Mouse (Mus musculus): ENCODE measurements at regions not wholly inside any gene's neighbourhood (a gene's known extent, or its start where the extent isn't known, plus 50 kb on each side); places are given as distances from the start of the nearest gene placed in this dataset.

DNA sequence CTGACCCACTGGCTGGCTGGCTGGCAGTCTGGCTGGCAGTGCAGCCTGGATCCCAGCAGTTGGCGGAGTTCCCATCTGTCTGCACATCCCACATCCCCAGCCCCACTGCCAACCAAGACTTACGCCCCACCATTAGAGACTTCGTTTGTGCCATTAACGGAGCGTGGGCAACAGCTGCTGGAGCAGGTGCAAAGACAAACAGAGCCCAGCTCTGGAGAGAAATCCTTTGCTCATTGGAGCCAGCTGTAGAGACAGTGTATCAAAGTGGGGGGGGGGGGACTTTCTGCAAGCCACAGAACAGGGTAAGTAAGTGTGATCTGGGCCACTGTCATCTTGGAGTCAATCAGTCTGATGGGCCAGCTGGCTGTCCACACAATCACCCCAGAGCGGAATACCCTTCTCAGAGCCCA, 52.3 kb downstream of the Rplp1 start:
- no peak overlapping the region for H3K4me3 ChIP-seq
- peak; percentile 82 for ATAC-seq (ENCODE audit: low read depth)
- H3K4me1 ChIP-seq (replicated peaks): no peaks in the 10 kb centered on the region; the same call in 1 of the 2 replicates
- no peaks in the 10 kb centered on the region for H3K36me3 ChIP-seq
- no peak overlapping the region for H3K9ac ChIP-seq
- H3K9me3 ChIP-seq: 0 out of 2 replicates have a peak, but pooled peaks cover 4% of the 10 kb centered on the region
- H3K4me2 ChIP-seq: no peak overlapping the region
- H3K27me3 ChIP-seq: no peaks in the 10 kb centered on the region
- H3K27ac ChIP-seq (replicated peaks): peak overlapping the region; percentile 38; the same call in 1 of the 2 replicates
- 42% methylated on average over 6 of the region's 6 CpGs for WGBS

DNA sequence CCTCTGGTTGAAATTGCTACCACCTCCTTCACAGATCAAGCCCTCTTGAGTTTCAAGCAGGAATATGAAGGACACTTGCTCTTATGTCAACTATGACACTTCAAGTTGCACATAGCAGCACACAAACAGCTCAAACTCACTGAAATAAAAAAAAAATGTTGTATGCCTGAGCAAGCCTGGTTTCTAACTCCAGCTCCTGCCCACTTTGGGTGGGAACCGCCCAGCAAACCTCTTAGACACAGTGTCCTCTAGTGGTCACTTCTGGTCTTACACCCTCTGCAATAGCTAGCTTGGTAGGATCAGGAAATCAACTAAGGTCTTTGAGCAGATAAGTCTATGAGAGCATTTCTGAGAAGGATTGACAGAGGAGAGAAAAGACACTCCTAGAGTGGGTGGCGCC, 54.2 kb downstream of the Rplp1 start:
- Histone ChIP-seq H3K9ac (no peak overlapping the region), H3K4me1 (replicated peaks) (no peaks in the 10 kb centered on the region; the same call in 1 of the 2 replicates), H3K27me3 (no peaks in the 10 kb centered on the region), H3K9me3 (0 out of 2 replicates have a peak, but pooled peaks cover 4% of the 10 kb centered on the region), H3K27ac (replicated peaks) (no peak overlapping the region), H3K4me3 (no peak overlapping the region), H3K4me2 (no peak overlapping the region), H3K36me3 (no peaks in the 10 kb centered on the region)
- WGBS: 36% methylated on average over 2 of the region's 2 CpGs
- ATAC-seq (ENCODE audit: low read depth): no peak

DNA sequence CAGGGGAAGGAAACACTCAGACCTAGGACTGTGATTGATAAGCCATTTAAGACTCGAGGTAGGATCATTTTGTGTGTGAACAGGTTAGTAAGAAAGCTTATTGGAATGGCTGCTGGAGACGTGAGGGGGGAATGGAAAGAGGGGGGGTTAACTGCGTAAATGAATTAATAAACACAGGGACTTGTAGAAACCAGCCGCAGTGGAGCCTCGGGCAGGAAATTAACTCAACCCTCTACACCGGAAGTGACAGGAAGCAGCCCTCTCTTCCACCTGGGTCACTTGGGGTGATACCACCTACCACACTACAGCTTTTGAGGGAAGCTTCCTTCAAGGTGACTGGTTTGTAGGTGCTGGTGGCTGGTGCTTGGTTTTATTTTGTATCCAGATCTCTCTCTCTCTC, 54.9 kb downstream of the Rplp1 start:
- H3K4me3 ChIP-seq: no peak overlapping the region
- no peaks in the 10 kb centered on the region for H3K36me3 ChIP-seq
- H3K9me3 ChIP-seq: 0 out of 2 replicates have a peak, but pooled peaks cover 4% of the 10 kb centered on the region
- no peak overlapping the region for H3K9ac ChIP-seq
- no peak for ATAC-seq (ENCODE audit: low read depth)
- no peak overlapping the region for H3K27ac ChIP-seq (replicated peaks)
- H3K4me2 ChIP-seq: no peak overlapping the region
- H3K4me1 ChIP-seq (replicated peaks): no peaks in the 10 kb centered on the region; the same call in 1 of the 2 replicates
- H3K27me3 ChIP-seq: no peaks in the 10 kb centered on the region
- 49% methylated on average over 6 of the region's 6 CpGs for WGBS

DNA sequence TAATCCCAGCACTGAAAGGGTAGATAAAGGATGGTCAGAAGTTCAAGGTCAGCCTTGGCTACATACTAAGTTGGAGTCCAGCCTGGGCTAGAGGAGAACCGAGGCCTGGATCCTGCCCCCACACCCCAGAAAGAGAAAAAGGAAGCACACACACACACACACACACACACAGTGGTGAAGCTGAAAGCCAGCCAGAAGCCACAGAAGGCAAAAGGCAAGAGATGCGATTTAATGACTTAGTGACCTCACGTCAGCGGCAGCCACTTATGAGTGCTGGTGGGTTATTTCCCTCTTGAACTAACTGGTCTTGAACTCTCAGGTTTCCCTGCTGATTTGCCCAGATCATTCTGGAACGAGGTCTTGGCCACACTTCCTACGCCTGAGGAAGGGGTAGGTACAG, 56.5 kb downstream of the Rplp1 start:
- Histone ChIP-seq H3K36me3 (no peaks in the 10 kb centered on the region), H3K4me1 (replicated peaks) (peaks cover 8% of the 10 kb centered on the region), H3K4me2 (no peak overlapping the region), H3K27me3 (no peaks in the 10 kb centered on the region), H3K9me3 (no peaks in the 10 kb centered on the region), H3K9ac (no peak overlapping the region), H3K4me3 (no peak overlapping the region), H3K27ac (replicated peaks) (no peak overlapping the region)
- no peak for ATAC-seq (ENCODE audit: low read depth)
- 88% methylated on average over 6 of the region's 6 CpGs for WGBS

DNA sequence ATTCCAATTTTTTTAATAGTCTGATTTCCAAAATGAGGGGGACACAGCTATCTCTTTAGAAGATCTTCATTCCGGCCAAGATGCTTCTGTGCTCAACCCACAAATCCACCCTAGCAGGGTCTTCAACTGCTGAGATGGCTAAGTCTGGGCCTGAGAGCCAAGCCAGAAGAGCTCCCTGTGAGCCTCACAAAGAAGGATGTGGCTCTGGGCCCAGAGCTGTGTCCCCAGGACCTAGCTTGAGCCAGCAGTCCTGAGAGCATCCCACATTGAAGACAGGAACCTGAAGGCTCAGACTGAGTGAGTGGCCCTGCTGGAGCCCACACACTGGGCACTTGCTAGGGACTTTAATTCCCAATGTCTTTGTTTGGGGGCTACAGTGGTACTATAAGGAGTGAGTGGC, 57.7 kb downstream of the Rplp1 start:
- Histone ChIP-seq H3K27ac (replicated peaks) (no peak overlapping the region), H3K9me3 (no peaks in the 10 kb centered on the region), H3K36me3 (no peaks in the 10 kb centered on the region), H3K4me3 (no peak overlapping the region), H3K4me2 (no peak overlapping the region), H3K27me3 (no peaks in the 10 kb centered on the region), H3K4me1 (replicated peaks) (peaks cover 8% of the 10 kb centered on the region), H3K9ac (no peak overlapping the region)
- WGBS: 96% methylated on average over 1 of the region's 1 CpGs
- no peak for ATAC-seq (ENCODE audit: low read depth)

DNA sequence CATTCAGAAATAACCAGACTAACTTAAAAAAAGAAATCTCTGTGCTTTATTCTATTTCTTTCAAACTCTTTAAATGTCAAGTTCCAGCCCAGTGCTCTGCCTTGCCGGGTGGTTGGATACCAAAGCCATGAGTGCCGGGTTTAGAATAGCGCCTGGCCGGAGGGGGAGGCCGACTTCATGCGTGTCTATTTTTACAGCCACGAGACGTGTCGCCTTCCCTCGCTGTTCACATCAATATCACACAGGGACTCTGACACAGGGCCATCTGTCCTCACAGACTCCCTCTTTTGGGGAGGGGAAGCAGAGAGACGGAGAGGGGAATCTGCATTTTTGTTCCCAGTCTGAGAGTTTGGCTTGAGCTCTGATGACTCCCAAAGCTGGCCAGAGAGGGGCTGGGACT, 58.7 kb downstream of the Rplp1 start:
- no peak overlapping the region for H3K9ac ChIP-seq
- H3K9me3 ChIP-seq: no peaks in the 10 kb centered on the region
- WGBS: 61% methylated on average over 11 of the region's 11 CpGs
- H3K36me3 ChIP-seq: no peaks in the 10 kb centered on the region
- no peak for ATAC-seq (ENCODE audit: low read depth)
- no peak overlapping the region for H3K27ac ChIP-seq (replicated peaks)
- H3K4me2 ChIP-seq: no peak overlapping the region
- peaks cover 8% of the 10 kb centered on the region for H3K4me1 ChIP-seq (replicated peaks)
- H3K4me3 ChIP-seq: no peak overlapping the region
- no peaks in the 10 kb centered on the region for H3K27me3 ChIP-seq

DNA sequence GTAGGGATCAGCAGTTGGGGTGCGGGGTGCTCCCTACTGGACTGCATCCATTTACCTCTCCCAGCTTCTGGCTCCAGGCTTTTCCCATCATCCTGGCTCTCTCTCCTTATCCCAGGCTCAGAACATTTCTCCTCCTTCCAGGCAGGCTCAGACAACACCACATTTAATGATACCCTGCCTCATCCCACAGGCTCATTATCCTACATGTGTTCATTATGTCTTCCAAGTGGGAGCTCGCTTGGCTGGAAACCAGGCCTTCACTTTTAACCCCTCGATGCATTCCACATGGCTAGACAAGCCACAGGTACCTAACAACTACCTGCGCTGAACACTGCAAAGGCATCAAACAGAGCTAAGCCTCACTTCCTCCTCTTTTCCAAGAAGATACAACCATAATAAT, 60.5 kb downstream of the Rplp1 start:
- ATAC-seq (ENCODE audit: low read depth): no peak

DNA sequence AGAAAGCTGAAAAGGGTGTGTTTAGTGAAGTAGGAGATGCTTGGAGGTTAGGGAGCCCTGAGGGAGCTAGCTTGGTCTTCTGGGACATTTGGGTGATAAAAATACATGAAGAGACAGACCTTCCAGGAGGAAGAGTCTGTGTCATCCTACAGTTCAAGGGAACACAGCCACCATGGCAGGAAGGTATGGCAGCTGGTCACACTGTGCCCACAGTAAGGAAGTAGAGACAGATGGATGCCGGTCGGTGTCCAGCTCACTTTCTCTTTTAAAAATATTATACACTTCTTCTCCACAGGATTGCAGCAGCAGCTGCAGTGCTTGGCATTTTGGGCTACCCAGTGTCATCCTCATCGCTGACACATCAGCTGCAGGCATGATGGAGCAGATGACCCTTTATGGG, 63.0 kb downstream of the Rplp1 start:
- Histone ChIP-seq H3K9ac (no peak overlapping the region), H3K4me3 (no peak overlapping the region), H3K9me3 (no peaks in the 10 kb centered on the region), H3K4me2 (no peak overlapping the region), H3K4me1 (replicated peaks) (peaks cover 8% of the 10 kb centered on the region), H3K27ac (replicated peaks) (no peak overlapping the region), H3K27me3 (no peaks in the 10 kb centered on the region), H3K36me3 (no peaks in the 10 kb centered on the region)
- no peak for ATAC-seq (ENCODE audit: low read depth)
- WGBS: 99% methylated on average over 3 of the region's 3 CpGs

More for the DNA sequence above, 60.5 kb downstream of the Rplp1 start:
- Histone ChIP-seq H3K9me3 (no peaks in the 10 kb centered on the region), H3K9ac (no peak overlapping the region), H3K4me3 (no peak overlapping the region), H3K4me1 (replicated peaks) (peaks cover 8% of the 10 kb centered on the region), H3K36me3 (no peaks in the 10 kb centered on the region), H3K27ac (replicated peaks) (no peak overlapping the region), H3K27me3 (no peaks in the 10 kb centered on the region), H3K4me2 (no peak overlapping the region)
- WGBS: 77% methylated on average over 4 of the region's 4 CpGs

DNA sequence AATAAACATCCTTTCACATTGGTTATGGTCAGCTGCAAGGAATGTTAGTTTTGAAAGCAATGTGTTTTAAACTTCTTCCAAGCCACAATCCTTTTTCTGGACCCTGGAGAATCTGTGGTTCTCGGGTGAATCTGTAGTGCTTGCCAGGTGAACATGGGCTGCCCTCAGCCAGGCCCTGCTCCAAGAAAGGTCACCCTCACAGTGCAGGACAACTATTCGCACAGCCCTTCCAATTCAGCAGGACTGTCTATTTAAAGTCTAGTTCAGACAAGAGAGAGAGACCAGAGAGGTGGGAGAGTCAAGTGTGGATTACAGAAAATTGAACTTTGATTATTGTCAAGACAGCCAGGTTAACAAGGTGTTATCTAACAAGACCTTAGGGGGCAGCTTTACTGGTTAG, 65.9 kb downstream of the Rplp1 start:
- H3K4me3 ChIP-seq: no peak overlapping the region
- H3K4me2 ChIP-seq: no peak overlapping the region
- WGBS: 80% methylated on average over 2 of the region's 2 CpGs
- no peaks in the 10 kb centered on the region for H3K27me3 ChIP-seq
- H3K9ac ChIP-seq: no peak overlapping the region
- H3K36me3 ChIP-seq: no peaks in the 10 kb centered on the region
- H3K27ac ChIP-seq (replicated peaks): no peak overlapping the region
- no peak for ATAC-seq (ENCODE audit: low read depth)
- H3K9me3 ChIP-seq: no peaks in the 10 kb centered on the region
- H3K4me1 ChIP-seq (replicated peaks): peaks cover 3% of the 10 kb centered on the region

DNA sequence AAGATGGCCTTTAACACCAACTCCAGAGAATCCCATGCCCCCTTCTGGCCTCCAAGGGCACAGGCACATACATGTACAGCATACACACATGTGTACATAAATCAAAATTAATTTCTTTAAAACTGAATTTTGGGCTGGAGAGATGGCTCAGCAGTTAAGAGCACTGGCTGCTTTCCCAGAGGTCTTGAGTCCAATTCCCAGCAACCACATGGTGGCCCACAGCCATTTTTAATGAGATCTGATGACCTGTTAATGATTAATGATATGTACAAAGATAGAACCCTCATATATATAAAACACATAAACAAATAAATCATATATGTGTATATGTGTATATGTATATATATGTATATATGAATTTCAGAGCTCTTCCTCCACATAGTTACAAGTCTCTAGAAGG, 66.8 kb downstream of the Rplp1 start:
- Histone ChIP-seq H3K27me3 (no peaks in the 10 kb centered on the region), H3K4me2 (no peak overlapping the region), H3K9me3 (no peaks in the 10 kb centered on the region), H3K4me3 (no peak overlapping the region), H3K4me1 (replicated peaks) (no peaks in the 10 kb centered on the region), H3K36me3 (no peaks in the 10 kb centered on the region), H3K27ac (replicated peaks) (no peak overlapping the region), H3K9ac (no peak overlapping the region)
- no peak for ATAC-seq (ENCODE audit: low read depth)

DNA sequence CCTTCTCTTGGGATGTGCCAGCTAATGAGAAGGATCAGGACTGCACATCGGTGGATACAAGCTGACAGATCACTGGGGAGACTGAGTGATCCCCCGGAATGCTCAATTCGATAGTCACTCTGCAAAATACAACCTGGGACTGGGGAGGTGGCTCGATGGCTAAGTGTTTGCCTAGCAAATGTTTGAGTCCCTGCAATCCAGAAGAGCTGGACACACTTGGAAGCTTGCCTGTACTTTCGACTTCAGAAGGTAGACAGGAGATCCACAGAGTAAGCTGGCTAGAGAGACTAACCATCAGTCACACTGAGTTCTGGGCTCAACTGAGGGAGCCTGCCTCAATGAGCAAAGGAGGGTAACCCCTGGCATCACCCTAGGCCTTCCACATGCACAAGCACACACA, 69.7 kb downstream of the Rplp1 start:
- H3K4me1 ChIP-seq (replicated peaks): no peaks in the 10 kb centered on the region
- H3K27me3 ChIP-seq: no peaks in the 10 kb centered on the region
- ATAC-seq (ENCODE audit: low read depth): no peak
- no peak overlapping the region for H3K27ac ChIP-seq (replicated peaks)
- H3K9me3 ChIP-seq: no peaks in the 10 kb centered on the region
- no peak overlapping the region for H3K9ac ChIP-seq
- no peak overlapping the region for H3K4me3 ChIP-seq
- WGBS: 88% methylated on average over 5 of the region's 5 CpGs
- H3K36me3 ChIP-seq: no peaks in the 10 kb centered on the region
- no peak overlapping the region for H3K4me2 ChIP-seq

DNA sequence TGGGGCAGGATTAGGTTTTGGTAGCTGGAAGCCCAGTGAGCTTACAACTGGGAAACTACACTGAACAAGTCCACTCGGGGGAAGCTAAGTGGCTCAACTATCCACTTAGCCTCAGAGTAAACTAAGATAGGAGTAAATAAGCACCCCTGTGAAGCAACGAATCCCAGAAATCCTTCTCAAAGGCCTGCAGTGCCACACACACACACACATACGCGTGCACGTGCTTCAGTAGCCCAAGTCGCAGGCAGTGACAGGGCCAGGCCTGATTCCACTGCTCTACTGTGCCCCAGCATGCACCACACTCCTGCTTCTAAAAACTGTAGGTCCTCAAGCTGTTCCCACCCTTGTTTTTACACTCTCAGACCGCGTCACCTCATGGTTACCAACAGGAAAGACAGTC, 70.2 kb downstream of the Rplp1 start:
- WGBS: 78% methylated on average over 8 of the region's 8 CpGs
- Histone ChIP-seq H3K27ac (replicated peaks) (no peak overlapping the region), H3K36me3 (no peaks in the 10 kb centered on the region), H3K9ac (no peak overlapping the region), H3K4me1 (replicated peaks) (no peaks in the 10 kb centered on the region), H3K4me3 (no peak overlapping the region), H3K9me3 (no peaks in the 10 kb centered on the region), H3K27me3 (no peaks in the 10 kb centered on the region), H3K4me2 (no peak overlapping the region)
- no peak for ATAC-seq (ENCODE audit: low read depth)

DNA sequence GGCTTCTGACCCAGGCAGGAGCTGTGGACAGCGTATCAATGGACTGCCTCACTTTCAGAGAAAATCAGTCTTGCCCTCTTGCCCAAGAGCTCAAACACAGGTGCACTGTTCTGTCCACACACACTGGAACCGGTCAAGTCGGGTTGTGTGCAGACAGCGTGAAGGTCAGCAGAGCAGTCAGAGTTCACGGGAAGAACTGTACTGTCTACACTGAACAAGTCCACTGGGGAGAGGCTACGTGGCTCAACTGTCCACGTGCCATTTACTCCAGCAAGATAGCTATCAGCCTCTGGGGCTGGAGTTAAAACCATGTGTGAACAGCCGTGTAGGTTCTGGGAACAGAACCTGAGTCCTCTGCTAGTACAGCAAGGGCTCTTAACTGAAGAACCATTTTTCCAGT, 70.8 kb downstream of the Rplp1 start:
- Histone ChIP-seq H3K4me2 (no peak overlapping the region), H3K27ac (replicated peaks) (no peak overlapping the region), H3K9me3 (no peaks in the 10 kb centered on the region), H3K36me3 (no peaks in the 10 kb centered on the region), H3K9ac (no peak overlapping the region), H3K27me3 (no peaks in the 10 kb centered on the region), H3K4me1 (replicated peaks) (no peaks in the 10 kb centered on the region), H3K4me3 (no peak overlapping the region)
- 77% methylated on average over 8 of the region's 8 CpGs for WGBS
- ATAC-seq (ENCODE audit: low read depth): no peak

All from neural tube, embryonic 13.5 days (tissue).